In the genomic region with DNA sequence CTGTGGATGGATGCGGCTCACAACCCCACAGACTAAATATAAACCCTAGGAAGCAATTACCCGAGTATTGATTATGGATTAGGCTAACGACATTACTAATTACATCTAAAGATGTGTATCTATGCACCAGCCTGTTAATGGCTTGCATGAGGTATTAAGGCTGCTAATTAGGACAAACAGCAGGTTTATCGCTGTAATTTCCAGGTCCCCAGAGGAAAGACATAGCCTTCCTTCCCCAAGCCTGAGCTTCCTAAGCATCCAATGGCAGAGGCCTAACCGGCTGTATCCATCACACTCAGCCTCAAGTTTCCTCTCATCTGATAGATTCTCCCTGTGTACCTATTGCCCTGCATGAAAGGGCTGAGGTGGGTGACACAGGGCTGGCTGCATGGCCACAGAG, we compare ENCODE assay signal across 16 mouse cellular contexts.
"Had no signal": no experiment of that assay in that cellular context is flagged by ENCODE, and none has a peak within 500 bp of the region (broad histone marks: within the 10 kb centered on the region; RNA-seq: fewer than 3 reads in every experiment).

No protein-coding gene starts in this region.

- H3K36me3 ChIP-seq: liver, embryonic 12.5 days; midbrain, embryonic 13.5 days; midbrain, embryonic 15.5 days; stomach, embryonic 15.5 days had no signal

- H3K27ac ChIP-seq: liver, embryonic 12.5 days; liver, embryonic 14.5 days; macrophage; midbrain, embryonic 13.5 days; midbrain, embryonic 15.5 days; stomach, embryonic 15.5 days; stomach, postnatal 0 days had no signal

- H3K4me3 ChIP-seq: liver, embryonic 12.5 days; midbrain, embryonic 13.5 days; midbrain, embryonic 15.5 days; stomach, embryonic 15.5 days had no signal

- H3K9me3 ChIP-seq: liver, embryonic 12.5 days; midbrain, embryonic 13.5 days; midbrain, embryonic 15.5 days; stomach, embryonic 15.5 days had no signal

- H3K4me2 ChIP-seq: liver, embryonic 12.5 days; lung, embryonic 14.5 days; midbrain, embryonic 11.5 days; midbrain, embryonic 13.5 days; midbrain, embryonic 15.5 days; stomach, embryonic 15.5 days had no signal

- H3K27me3 ChIP-seq: midbrain, embryonic 13.5 days; midbrain, embryonic 15.5 days; stomach, embryonic 15.5 days had no signal

- H3K4me1 ChIP-seq: liver, embryonic 12.5 days; midbrain, embryonic 15.5 days; stomach, embryonic 15.5 days had no signal

- H3K9ac ChIP-seq: liver, embryonic 12.5 days; liver, embryonic 14.5 days; lung, embryonic 14.5 days; midbrain, embryonic 13.5 days; midbrain, embryonic 15.5 days; stomach, embryonic 15.5 days had no signal

- ATAC-seq: liver, embryonic 12.5 days; midbrain, embryonic 13.5 days; midbrain, embryonic 15.5 days had no signal

- DNase-seq: lung, adult 18-20 months; lung, embryonic 14.5 days; lung, postnatal 10 days; lung, postnatal 36 days; right cerebral cortex, postnatal 14 days; thymus, adult 2 months; thymus, postnatal 25 days; thymus, postnatal 4 days had no signal
